Mouse (Mus musculus) thymus, postnatal 25 days (tissue): ENCODE results near the gene Numa1.
"Not testable (repeated sequence)": the region's sequence is repeated elsewhere in the genome, so short reads cannot be mapped to it uniquely, and the experiment has no call there.

Experiments
- DNase-seq: peaks from one replicate; pipeline ENCODE4 v3.0.0; 2022

The Numa1 gene

DNA sequence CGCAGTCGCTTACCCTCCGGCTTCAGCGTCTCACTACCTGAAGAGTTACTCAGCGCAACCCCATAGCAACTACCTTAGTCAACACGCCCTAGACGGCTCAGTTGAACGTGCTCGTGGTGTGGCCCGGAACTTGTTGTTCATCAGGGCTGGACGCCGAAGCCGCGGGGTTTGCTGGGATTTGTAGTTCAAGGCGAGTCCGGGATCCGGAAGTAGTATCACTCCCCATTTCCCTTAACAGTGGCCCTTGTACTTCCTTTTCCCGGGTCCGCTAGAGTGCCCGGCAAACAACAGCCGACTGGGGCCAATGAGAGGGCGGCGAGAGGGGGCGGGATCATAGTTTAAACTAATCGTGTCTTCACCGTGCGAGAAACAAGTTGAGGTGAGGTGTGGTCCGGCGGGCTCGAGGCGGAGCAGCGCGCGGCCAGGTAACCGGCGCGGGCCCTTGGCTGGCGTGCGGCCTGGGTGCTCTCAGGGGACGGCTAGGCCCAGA lies at the start of gene Numa1, which contains the start of gene Lrrc51:
Gene Numa1 (plus strand): TSS at position 361 of the 490 bp plus-strand sequence.
Gene Lrrc51 (minus strand): TSS at position 145 of the 490 bp plus-strand sequence.
- DNase-seq: peak; percentile 96

GRCm38 (mm10) chr7:101884160-101884559 lies 49.8 kb upstream of the Numa1 start:
- DNase-seq: no peak

GRCm38 (mm10) chr7:101886274-101886673 lies 47.6 kb upstream of the Numa1 start:
- DNase-seq: no peak

- no peak for DNase-seq
Measured at GRCm38 (mm10) chr7:101888460-101888859, 45.5 kb upstream of the Numa1 start.

GRCm38 (mm10) chr7:101895695-101896094 lies 38.2 kb upstream of the Numa1 start:
- DNase-seq: no peak

DNA sequence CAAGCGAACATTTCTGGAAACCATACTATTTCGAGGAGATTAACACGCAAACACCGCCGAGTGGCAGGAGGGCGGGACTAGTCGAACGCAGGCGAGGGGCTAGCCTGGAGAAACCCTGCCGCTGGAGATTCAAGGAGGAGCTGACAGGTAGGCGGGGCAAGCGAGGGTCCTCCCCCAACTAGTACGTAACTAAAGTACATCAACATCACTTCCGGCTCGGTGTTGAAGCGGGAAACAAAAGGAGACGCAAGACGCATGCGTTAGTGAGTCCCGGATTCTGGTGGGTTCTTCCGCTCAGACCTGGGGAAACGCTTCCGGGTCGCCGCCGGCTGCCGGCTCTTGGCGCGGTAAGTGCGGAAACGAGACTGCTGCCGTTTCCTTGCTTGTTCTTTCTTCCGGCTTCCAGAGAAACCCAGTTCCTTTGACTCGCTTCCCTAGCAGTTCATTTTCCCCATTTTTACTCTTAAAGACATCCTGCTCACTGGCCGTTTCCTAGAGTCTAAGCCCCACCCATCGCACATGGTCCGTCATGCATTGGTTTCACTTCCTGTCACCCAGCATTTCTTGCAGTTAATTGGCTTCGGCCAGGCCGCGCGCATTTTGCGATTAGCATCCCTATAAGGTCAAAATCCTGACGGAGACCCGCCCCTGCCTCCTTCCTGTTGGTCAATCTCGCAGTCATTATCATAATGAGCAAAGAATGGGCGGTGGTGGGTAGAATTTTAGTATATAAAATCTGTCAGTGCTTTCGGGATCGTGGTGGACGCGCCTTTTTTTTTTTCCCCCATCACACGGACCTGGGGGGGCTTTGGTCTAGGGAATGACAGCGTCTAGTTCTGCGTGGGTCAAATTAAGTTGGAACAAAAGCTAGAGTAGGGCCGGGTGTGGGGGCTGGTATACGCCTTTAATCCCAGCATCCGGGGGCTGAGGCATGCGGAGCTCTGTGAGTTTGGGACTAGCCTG lies 37.5 kb upstream of the Numa1 start:
- DNase-seq: peak; percentile 96

DNA sequence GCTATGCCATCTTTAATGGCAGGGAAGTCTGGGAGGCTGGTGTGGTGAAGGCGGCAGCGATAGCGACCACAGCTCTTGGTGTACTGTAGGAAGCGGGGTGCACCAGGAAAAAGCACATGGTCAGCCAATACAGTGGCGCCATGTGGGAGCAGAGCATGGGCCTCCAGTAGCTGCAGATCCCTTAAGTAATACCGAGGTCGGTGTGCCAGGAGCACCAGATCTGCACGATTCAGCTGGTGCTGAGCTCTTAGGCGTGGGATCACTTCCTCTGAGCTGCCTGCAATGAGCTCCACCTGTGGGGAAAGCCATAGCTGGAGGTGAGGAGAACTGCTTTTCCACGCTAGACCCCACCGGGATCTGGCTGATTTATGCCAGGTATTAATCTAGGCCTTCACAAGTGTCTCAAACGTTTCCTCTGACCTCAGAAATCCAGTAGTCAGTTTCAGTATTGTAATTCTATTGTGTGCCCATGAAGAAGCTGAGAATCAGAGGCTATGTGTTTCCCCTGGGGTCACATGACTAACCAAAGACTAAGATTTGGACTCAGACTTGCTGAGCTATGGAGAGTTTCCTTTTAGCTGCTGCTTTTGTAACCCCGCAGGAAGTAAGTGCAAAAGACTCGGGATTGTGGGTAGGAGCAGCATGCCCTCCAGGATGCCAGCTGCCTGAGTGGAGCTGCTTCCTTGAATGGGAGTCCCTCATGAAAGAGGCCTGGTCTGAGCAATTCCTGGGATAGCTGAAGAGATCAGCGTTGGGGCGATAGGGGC lies 33.4 kb upstream of the Numa1 start:
- no peak for DNase-seq

DNA sequence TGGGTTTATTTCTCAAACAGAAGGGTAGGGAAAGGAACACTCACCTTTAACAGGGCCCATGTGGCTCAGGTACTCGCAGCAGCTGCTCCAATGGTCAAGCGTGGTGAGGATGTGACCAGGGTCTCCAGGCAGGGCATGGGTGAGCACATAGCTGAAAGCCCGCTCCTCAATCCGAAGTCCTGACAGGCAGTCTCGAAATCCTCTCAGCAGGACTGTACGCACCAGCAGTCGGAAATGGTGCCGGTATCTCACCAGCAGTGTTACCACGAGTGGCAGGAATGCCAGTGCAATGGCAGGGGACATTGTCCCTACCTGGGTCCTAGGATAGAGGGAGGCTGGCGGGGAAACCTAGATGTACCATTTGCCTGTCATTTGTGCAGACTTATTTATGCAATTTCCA lies 31.9 kb upstream of the Numa1 start:
- DNase-seq: no peak

- DNase-seq: no peak
Measured at GRCm38 (mm10) chr7:101902846-101903245, 31.1 kb upstream of the Numa1 start.

- peak; percentile 97 for DNase-seq
Measured at GRCm38 (mm10) chr7:101905561-101906286, 28.2 kb upstream of the Numa1 start, which contains the start of gene Lamtor1. TSS of gene Lamtor1 (plus strand) at chr7:101905904.

- no peak for DNase-seq
Measured at GRCm38 (mm10) chr7:101906287-101906681, 27.6 kb upstream of the Numa1 start, which contains the start of gene Tomt. TSS of gene Tomt (minus strand) at chr7:101906359.

- no peak for DNase-seq
Measured at GRCm38 (mm10) chr7:101906696-101907095, 27.2 kb upstream of the Numa1 start.

- no peak for DNase-seq
Measured at GRCm38 (mm10) chr7:101908367-101908766, 25.5 kb upstream of the Numa1 start.

DNA sequence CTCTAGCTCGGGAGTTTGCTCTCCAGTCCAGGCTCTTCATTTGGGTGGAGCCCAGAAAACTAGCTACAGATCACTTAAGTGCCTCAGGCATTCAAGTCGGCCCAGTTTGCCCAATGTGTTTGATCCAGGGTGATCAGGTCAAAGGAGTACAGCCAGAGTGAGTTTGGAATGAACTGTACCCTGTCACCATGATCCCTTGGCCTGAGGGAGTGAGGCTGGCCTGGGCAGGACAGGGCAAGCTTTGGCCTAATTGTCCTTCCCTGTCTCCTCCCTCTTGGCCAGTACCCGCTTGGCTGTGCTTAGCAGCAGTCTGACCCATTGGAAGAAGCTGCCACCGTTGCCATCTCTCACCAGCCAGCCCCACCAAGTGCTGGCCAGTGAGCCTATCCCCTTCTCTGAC lies 23.8 kb upstream of the Numa1 start:
- DNase-seq: no peak

DNA sequence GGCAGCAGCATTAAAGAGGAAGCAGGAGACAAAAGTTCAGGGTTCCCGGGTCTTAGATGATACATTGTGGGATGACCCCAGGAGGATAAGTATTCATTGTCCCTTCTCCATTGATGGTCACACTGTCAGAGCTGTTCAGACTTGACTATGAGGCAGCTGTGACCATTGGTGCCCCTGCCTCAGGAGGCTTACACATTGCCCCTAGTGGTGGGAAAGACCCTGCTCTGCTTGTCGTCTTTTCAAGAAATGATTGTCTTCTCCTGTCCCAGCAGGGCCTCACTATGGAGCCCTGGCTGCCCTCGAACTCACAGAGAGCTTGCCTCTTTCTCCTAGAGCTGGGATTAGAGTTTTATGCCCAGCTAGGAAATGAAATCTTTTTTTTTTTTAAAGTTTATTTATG lies 21.9 kb upstream of the Numa1 start:
- DNase-seq: no peak

DNA sequence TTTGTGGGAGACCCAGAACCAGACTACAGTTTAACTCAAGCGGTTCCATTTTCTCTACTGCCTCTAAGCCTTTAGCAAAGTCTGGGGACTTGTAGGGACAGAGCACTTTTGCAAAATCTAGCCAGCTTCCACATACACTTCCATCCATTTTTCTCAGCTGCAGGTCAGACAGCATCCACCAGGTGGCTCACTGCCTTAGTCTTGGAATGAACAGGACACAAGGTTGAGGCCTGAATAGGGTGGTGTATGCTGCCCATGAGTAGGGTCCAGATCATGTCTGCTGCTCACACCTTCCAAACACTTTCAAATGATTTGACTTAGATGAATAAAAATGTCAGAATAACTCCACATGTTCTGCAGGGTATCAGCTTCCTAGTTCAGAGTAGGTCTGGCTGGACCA lies 15.8 kb upstream of the Numa1 start:
- peak; percentile 63 for DNase-seq

- not testable (repeated sequence) for DNase-seq
Measured at GRCm38 (mm10) chr7:101925892-101926291, 8.0 kb upstream of the Numa1 start.

GRCm38 (mm10) chr7:101928093-101928492 lies 5.8 kb upstream of the Numa1 start:
- no peak for DNase-seq

DNA sequence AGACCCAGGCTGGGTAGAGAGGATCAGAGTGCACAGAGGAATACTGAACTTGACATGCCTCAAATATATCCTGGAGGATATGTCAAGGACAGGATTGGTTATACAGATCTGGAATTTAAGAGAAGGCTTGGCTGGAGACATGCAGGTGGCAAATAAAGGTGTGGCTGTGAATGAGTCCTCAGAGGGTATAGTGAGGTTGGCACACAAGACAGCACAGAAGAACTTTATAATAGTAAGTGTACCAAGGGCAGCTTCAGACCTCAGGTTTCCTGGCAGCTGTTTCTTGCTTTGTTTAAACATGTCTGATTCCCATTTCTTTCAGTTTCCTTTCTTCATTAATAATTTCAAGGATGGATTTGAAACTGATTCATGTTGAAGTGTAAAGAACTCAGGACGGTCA lies 1.4 kb upstream of the Numa1 start:
- no peak for DNase-seq

- no peak for DNase-seq
Measured at GRCm38 (mm10) chr7:101933300-101933699, 611 bp upstream of the Numa1 start.

- no peak for DNase-seq
Measured at GRCm38 (mm10) chr7:101935957-101936356, 2.0 kb downstream of the Numa1 start.

DNA sequence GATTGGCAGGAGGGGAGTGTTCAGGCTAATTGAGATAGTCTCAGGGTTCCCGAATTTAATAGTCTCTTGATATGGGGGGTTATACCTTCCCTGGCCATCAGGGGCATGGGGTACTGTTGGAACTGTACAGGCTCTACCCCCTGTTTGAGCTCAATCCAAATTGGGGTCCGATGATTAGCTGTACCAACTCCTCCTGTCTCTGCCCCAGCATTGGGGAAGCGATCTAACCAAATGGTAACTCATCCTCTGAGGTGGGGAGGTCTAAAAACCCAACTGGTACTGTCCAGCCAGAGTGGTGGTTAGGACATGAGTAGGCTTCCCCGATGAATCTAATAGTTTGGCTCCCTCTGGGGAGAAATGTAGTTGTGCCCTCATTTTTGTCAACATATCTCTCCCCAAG lies 3.1 kb downstream of the Numa1 start:
- DNase-seq: no peak

GRCm38 (mm10) chr7:101937569-101937968 lies 3.7 kb downstream of the Numa1 start:
- no peak for DNase-seq
